11 mouse cellular contexts compared by ENCODE assay signal in the genomic region with DNA sequence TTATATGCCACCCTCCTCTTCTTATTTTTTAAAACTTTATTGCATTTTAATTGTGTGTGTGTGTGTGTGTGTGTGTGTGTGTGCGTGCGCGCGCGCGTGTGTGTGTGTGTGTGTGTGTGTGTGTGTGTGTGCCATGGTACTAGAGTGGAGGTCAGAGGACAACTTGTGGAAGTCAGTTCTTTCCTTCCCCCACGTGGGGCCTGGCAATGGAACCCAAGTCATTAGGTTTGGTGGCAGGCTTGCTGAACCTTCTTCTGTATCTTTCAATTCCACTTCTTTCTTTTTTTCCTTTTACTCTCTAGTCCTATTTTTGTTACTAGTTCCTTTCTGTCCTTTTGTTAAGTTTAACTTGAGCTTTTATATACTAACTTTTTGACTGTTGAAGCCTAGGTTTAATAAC.
"Had no signal": no experiment of that assay in that cellular context is flagged by ENCODE, and none has a peak within 500 bp of the region (broad histone marks: within the 10 kb centered on the region; RNA-seq: fewer than 3 reads in every experiment).

No protein-coding gene starts in this region.

- H3K36me3 ChIP-seq: intestine, embryonic 15.5 days; limb, embryonic 15.5 days; midbrain, embryonic 13.5 days had no signal

- H3K4me3 ChIP-seq: intestine, embryonic 15.5 days; limb, embryonic 15.5 days; midbrain, embryonic 13.5 days had no signal

- ATAC-seq: intestine, embryonic 15.5 days; lung, postnatal 0 days; midbrain, embryonic 13.5 days had no signal

- H3K4me1 ChIP-seq: intestine, embryonic 15.5 days; limb, embryonic 15.5 days had no signal

- H3K4me2 ChIP-seq: intestine, embryonic 15.5 days; limb, embryonic 15.5 days; midbrain, embryonic 13.5 days had no signal

- H3K27ac ChIP-seq: intestine, embryonic 15.5 days; limb, embryonic 15.5 days; midbrain, embryonic 13.5 days had no signal

- H3K9ac ChIP-seq: intestine, embryonic 15.5 days; limb, embryonic 15.5 days; midbrain, embryonic 13.5 days had no signal

- DNase-seq: kidney, adult 18-20 months; kidney, postnatal 10 days; lung, adult 2 months; right cerebral cortex, adult 18-20 months; right cerebral cortex, postnatal 25 days; thymus, adult 18-20 months; thymus, postnatal 14 days had no signal

- H3K9me3 ChIP-seq: intestine, embryonic 15.5 days; limb, embryonic 15.5 days; midbrain, embryonic 13.5 days had no signal

- H3K27me3 ChIP-seq: intestine, embryonic 15.5 days; limb, embryonic 15.5 days; midbrain, embryonic 13.5 days had no signal
